Mouse (Mus musculus) cerebellum, postnatal 36 days (tissue): ENCODE results near the gene Ptpn14.
A peak's percentile ranks its signal among the peaks of the same experiment; 100 is the strongest.

Source experiments
- DNase-seq, 2 experiments: peaks; one replicate each; pipeline ENCODE4 v3.0.0; 2021 to 2022; ENCODE audit warnings: mixed read lengths in 2 of 2

The Ptpn14 gene

DNA sequence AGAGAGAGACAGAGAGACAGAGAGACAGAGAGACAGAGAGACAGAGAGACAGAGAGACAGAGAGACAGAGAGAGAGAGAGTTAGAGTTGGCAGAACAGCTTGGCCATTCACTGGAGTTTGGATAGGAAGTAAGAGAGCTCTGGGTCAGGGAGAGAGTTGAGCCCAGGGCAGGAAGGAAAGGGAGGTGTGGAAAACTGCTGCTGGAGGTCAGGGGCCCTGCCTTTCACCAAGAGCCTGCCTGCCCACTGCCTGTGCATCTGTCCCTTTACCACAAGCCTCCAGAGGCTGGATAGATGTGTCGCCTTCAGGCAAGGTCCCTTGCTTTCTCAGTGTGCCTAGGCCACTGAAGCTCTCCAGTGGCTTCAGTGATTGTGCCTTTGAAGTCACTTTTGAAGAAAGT lies 46.7 kb downstream of the Ptpn14 start:
- no peak for DNase-seq

GRCm38 (mm10) chr1:189777207-189777606 lies 49.1 kb downstream of the Ptpn14 start:
- DNase-seq: no peak

DNA sequence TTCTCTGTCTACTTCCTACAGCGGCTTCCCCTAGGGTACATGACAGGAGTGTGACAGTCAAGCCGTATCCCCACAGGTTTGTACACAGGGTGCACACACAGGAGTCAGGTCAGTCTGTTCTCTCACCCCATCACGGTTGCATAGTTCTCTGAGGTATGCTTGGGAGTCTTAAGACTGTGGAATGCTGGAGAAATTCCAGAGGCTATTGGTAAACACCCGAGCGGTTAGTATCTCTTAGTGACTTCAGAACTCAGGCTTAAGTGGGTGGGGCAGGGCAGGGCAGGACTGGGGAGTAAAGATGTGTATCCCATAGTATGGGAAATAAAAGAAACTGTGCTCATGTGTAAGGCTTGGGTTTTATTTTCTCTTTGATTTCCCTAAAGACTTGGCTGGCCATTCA lies 50.3 kb downstream of the Ptpn14 start:
- DNase-seq: no peak

GRCm38 (mm10) chr1:189779226-189779625 lies 51.2 kb downstream of the Ptpn14 start:
- no peak for DNase-seq

GRCm38 (mm10) chr1:189781721-189782345 lies 53.8 kb downstream of the Ptpn14 start:
- no peak for DNase-seq

DNA sequence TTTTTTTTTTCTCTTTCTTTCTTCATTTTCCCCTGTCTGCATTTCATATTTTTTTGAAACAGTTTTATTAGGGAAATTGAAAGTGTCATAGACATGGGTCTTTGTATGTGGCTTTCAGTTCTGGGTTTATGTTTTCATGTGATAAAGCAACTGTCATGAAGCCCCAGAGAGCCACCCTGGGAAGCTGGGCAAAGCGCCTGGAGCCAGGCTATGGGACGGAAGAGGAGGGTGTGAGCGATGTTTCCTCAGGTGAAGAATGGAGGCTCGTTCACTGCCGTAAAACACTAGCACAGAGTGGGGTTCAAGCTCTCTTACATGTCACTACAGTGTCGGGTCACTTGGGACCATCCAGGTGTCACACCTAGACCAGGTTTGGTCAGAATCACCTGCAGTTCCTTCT lies 54.6 kb downstream of the Ptpn14 start:
- DNase-seq: no peak

DNA sequence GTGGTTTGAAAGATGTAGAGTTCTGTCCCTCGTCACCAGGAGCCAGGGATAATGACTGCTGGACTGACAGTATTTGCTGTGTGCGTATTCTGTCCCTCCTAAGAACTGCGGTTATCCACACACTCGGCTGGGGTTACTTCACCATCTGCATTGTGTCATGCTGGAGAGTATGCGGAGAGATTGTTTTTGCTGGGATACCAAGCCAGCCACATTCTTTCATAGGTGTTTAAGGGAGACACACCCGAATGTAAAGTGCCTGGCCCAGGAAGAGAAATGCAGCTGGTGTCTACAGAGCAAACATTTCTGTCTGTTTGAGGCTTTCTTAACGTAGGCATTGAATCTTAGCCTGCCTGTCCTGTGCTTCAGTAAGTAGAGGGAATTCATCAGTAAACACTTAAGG lies 56.4 kb downstream of the Ptpn14 start:
- no peak for DNase-seq

- DNase-seq: no peak
Observed at GRCm38 (mm10) chr1:189786707-189787485, 58.8 kb downstream of the Ptpn14 start.

DNA sequence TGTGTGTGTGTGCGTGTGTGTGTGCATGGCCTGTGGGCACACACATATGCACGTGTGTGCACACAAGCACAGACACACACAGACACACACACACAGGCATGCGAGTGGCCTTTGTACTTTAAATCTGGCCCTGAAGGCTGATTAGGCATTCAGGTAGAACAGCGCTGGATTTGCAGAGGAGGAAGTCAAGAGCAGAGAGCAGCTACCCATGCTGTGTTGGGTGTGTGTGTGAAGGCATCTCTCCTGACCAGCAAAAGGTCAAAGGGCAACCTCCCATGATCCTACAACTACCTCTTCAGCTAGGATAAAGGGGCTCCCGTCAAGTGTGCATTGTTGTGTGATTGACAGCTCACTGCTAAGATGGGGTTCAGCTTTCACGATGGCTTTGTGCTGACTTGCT lies 61.5 kb downstream of the Ptpn14 start:
- DNase-seq: no peak

DNA sequence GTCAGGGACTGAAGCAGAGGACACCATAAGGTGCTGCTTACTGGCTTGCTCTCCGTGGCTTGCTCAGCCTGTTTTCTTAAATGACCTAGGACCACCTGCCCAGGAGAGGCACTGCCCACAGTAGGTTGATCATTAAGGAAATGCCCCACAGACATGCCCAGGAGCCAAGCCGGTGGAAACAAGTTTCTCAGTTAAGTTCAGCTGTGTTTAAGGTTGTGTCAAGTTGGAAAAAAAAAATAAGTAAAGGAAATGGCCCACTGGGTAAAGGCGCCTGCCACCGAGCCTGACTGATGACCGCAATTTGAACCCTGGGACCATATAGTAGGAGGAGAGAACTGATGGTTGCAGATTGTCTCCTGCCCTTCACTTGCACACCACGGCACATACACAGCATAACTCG lies 62.6 kb downstream of the Ptpn14 start:
- DNase-seq: no peak

DNA sequence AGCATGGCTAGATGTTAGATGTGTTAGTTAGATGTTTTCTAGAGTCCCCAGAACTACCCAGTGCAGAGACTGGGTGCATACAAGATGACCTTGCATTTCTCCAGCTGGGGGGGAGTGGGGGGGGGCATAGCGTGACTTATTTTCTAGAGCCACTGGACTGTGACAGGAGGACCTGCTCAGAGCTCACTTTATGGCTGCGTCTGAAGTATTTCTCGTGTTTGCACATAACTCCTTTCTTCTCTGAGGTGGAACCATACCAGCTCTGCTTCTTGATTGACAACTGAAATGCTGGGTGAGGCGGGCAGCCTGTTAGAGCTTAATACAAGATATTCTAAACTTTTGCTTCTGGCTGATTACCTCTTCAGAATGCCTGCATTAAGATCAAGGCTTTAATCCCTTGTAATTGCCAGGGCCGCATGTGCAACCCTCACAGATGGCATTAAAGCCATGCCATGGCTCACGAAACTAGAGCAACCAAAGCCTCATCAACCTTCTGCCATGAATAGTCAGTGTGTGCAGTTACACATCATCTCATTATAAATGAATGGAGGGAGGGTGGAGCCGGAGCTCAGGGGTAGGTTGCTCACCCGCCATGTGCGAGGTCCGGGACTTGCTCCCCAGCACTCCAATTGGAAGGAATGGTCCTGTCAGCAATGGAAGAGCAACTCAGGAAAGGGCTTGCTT lies 63.6 kb downstream of the Ptpn14 start:
- no peak for DNase-seq

DNA sequence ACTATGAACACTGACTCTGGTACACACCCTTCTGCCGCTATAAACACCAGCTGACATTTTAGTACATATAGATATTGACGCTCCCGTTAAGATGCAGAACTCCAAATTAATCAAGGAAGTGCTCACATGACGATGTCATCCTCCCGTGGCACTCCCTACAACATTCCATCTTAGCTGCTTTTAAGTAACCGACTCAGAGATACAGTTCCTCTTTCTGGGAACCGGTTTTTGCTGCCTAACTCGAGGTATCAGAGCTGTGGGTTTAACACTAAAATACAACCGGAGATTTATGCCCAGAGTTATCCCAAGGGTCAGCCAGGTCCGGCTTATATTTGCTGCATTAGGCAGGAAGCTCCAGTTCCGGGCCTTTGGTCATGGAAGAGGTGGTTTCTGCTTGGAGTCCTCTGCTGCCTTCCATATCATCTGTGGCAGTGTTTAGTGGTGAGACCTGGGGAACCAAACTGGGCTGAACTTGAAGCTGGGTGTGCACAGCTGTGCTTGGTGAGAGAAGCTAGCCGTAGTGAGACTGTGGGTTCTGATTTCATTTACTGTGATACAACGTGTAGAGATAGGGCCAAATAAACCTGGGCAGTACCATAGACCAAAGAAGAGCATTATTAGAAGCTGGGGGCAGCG lies 64.6 kb downstream of the Ptpn14 start:
- DNase-seq: no peak

DNA sequence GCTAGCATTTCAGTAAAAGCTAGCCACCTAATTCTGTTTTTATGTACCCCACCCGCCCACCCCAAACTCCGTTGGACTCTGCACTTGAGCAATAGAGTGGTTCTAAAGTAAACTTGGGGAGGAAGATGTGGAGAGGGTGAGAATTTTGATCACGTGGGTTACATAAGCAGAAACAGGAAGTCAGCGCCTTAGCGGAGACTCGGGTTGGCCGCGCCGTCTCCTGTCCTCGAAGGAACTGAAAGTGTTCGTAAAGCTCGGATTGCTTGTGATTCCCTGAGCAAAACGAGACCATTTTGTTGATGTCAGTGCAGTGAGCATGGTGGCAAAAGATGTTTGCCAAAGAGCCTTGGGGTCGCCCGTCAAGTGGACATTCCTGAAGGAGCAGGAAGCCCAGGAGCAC lies 70.9 kb downstream of the Ptpn14 start:
- DNase-seq: no peak

- peak in 1 of 2 experiments; percentile 5 for DNase-seq
Observed at GRCm38 (mm10) chr1:189800211-189800961, 72.3 kb downstream of the Ptpn14 start.

GRCm38 (mm10) chr1:189801303-189801702 lies 73.2 kb downstream of the Ptpn14 start:
- no peak for DNase-seq

- DNase-seq: no peak
Observed at GRCm38 (mm10) chr1:189802575-189802974, 74.5 kb downstream of the Ptpn14 start.

GRCm38 (mm10) chr1:189803742-189804141 lies 75.7 kb downstream of the Ptpn14 start:
- no peak for DNase-seq

- no peak for DNase-seq
Observed at GRCm38 (mm10) chr1:189806533-189807297, 78.6 kb downstream of the Ptpn14 start.

DNA sequence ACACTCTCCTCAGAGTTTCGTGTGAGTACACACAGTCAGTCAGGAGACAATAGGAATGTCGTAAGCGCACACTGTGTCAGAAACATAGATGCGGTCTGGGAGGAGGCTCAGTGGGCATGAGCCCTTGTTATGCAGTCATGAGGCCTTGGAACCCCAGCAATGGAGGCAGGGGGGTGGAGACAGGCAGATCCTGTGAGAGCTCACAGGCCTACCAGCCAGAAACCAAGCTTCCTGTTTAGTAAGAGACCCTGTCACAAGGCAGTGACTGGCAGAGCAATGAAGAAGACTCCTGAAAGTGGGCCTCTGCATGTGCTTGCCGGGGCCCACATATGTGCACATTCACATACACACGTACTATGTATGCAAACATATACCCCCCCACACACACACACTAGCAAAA lies 79.9 kb downstream of the Ptpn14 start:
- DNase-seq: no peak

DNA sequence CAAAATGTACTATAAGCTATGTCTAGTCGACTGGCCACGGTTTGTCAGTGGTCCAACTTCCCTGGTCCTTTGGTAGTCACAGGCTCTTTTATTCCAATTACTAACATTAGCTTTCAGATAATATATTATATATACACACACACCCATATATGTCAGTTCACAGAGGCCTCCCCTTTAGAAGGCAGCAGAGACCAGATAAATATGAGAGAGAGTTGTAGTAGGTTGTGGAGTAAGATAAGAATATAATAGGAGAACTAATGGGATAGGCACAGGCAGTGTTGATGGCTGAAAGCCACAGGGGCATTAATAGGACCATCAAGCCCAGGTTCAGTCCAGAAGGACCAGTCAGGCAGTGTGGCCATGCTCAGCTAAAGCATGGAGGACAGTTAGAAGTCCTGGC lies 80.4 kb downstream of the Ptpn14 start:
- DNase-seq: no peak

- no peak for DNase-seq
Observed at GRCm38 (mm10) chr1:189811778-189812177, 83.7 kb downstream of the Ptpn14 start.

GRCm38 (mm10) chr1:189814385-189814784 lies 86.3 kb downstream of the Ptpn14 start:
- no peak for DNase-seq
